Mouse (Mus musculus) small intestine, adult 2 months (tissue): Measurements from ENCODE around the gene Rundc3a.
"Not testable (repeated sequence)": the region's sequence is repeated elsewhere in the genome, so short reads cannot be mapped to it uniquely, and the experiment has no call there.

Source experiments
- CTCF ChIP-seq: fragments of 200-500 bp; IDR thresholded peaks from 2 replicates; pipeline ENCODE4 v1.5.1; 2012; ENCODE audit warnings: low read depth, mild to moderate bottlenecking, control low read depth, inconsistent platforms, low read length, moderate library complexity, mixed read lengths; ENCODE audit not compliant: insufficient replicate concordance, insufficient read length; ENCODE audit errors: extremely low read depth
- POLR2A ChIP-seq: fragments of 200-500 bp; IDR thresholded peaks from 2 replicates; pipeline ENCODE4 v1.6.1; 2012; ENCODE audit warnings: low read depth, mild to moderate bottlenecking, control low read depth, inconsistent platforms, low read length, moderate library complexity

- TF ChIP-seq CTCF, POLR2A: not testable (repeated sequence)
Observed at GRCm38 (mm10) chr11:102366103-102366502, 27.1 kb upstream of the Rundc3a start, which contains the start of gene Slc4a1.
